Comparison of ENCODE assay signal across 18 mouse cellular contexts in the genomic region with DNA sequence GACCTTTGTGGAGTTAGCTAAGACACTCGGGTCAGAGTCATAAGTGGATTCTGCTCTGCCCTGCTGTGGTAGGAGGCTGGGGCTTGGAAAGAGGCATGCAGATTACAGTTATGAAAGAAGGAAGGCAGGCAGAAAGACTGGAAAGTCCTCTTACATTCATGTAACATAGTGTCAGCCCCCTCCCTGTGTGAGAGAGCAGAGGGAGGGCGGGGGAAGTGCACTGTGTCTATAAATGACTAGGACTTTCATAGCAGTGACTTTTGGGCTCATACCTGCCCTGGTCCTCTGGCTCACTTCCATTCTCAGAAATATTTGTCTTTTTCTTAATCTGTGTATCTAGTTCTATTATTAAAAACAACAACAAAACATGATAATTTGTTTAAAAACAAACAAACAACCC. TPM values are rescaled to one million over a fixed set of nuclear protein-coding genes. Genes with fewer than 3 reads are reported as not detected.
DNase-seq lines count a peak whose midpoint lies in the region; ATAC-seq and TF ChIP-seq lines count a peak whose summit lies in the region.
"Had no signal": no experiment of that assay in that cellular context is flagged by ENCODE, and none has a peak within 500 bp of the region (broad histone marks: within the 10 kb centered on the region; RNA-seq: fewer than 3 reads in every experiment).

No protein-coding gene starts in this region.

- TF ChIP-seq CTCF in liver, adult 2 months (IDR thresholded peaks at IDR 0.05; ENCODE audit: low read depth, low read length): no peak
- no peak for TF ChIP-seq CTCF in liver, embryonic 14.5 days (IDR thresholded peaks at IDR 0.05; ENCODE audit: low read depth)

- 46% methylated on average over 2 of the region's 2 CpGs for whole genome bisulfite sequencing in liver, adult 2 months
- 67% methylated on average over 2 of the region's 2 CpGs for WGBS in embryonic facial prominence, embryonic 15.5 days
- 61% methylated on average over 2 of the region's 2 CpGs for WGBS in liver, embryonic 14.5 days (ENCODE audit: insufficient replicate concordance)

- no peaks in the 10 kb centered on the region for H3K27me3 ChIP-seq in liver, adult 2 months (ENCODE audit: control insufficient read depth, insufficient read depth, low read length)
- H3K27me3 ChIP-seq in embryonic facial prominence, embryonic 15.5 days: no peaks in the 10 kb centered on the region
- H3K27me3 ChIP-seq in liver, embryonic 14.5 days (ENCODE audit: control insufficient read depth, insufficient read depth, low read length): no peaks in the 10 kb centered on the region
- H3K27me3 ChIP-seq: hindbrain, embryonic 12.5 days had no signal

- H3K9me3 ChIP-seq in embryonic facial prominence, embryonic 15.5 days (replicated peaks): no peaks in the 10 kb centered on the region
- no peaks in the 10 kb centered on the region for H3K9me3 ChIP-seq in liver, embryonic 14.5 days (ENCODE audit: control insufficient read depth, low read length)
- H3K9me3 ChIP-seq: hindbrain, embryonic 12.5 days had no signal

- peak overlapping the region; percentile 89 for H3K27ac ChIP-seq in liver, adult 2 months (replicated peaks; ENCODE audit: insufficient read depth, low read depth, low read length)
- H3K27ac ChIP-seq in embryonic facial prominence, embryonic 15.5 days (replicated peaks): 0 out of 2 replicates have a peak overlapping the region, but pooled peaks have one; percentile 1
- no peak overlapping the region for H3K27ac ChIP-seq in liver, embryonic 14.5 days
- H3K27ac ChIP-seq: heart, adult 2 months; hindbrain, embryonic 12.5 days had no signal

- peaks cover 34% of the 10 kb centered on the region for H3K4me1 ChIP-seq in liver, adult 2 months (ENCODE audit: control insufficient read depth, insufficient read depth, low read length)
- H3K4me1 ChIP-seq in embryonic facial prominence, embryonic 15.5 days: 0 out of 2 replicates have a peak, but pooled peaks cover 2% of the 10 kb centered on the region
- H3K4me1 ChIP-seq in liver, embryonic 14.5 days (replicated peaks; ENCODE audit: control insufficient read depth in 2 of 2, insufficient read depth in 2 of 2, low read length in 1 of 2): peaks cover 7 to 15% of the 10 kb centered on the region in 2 experiments
- H3K4me1 ChIP-seq: hindbrain, embryonic 12.5 days had no signal

- no peak overlapping the region for H3K4me2 ChIP-seq in embryonic facial prominence, embryonic 15.5 days (replicated peaks)
- H3K4me2 ChIP-seq in liver, embryonic 14.5 days (ENCODE audit: low read depth): no peak overlapping the region
- H3K4me2 ChIP-seq: hindbrain, embryonic 12.5 days; midbrain, embryonic 11.5 days had no signal

- peaks cover 20% of the 10 kb centered on the region for H3K36me3 ChIP-seq in liver, adult 2 months (ENCODE audit: control insufficient read depth, insufficient read depth, low read length)
- no peaks in the 10 kb centered on the region for H3K36me3 ChIP-seq in embryonic facial prominence, embryonic 15.5 days
- no peaks in the 10 kb centered on the region for H3K36me3 ChIP-seq in liver, embryonic 14.5 days (replicated peaks; ENCODE audit: control insufficient read depth, insufficient read depth, low read depth)

- H3K79me2 ChIP-seq in liver, adult 2 months (ENCODE audit: control insufficient read depth, insufficient read depth, low read length): peaks cover 14% of the 10 kb centered on the region; the same call in 1 of the 2 replicates

- no peak; the same call in 1 of the 2 replicates for ATAC-seq in embryonic facial prominence, embryonic 15.5 days (ENCODE audit: insufficient number of reproducible peaks, low FRiP score, low TSS enrichment, low read depth)
- ATAC-seq in liver, embryonic 14.5 days (ENCODE audit: insufficient read depth): peak; percentile 44; the same call in 1 of the 2 replicates

- TF ChIP-seq EP300 in liver, embryonic 14.5 days (IDR thresholded peaks at IDR 0.05; ENCODE audit: low read depth): no peak

- H3K9ac ChIP-seq in liver, adult 2 months (ENCODE audit: low read depth, low read length): peak overlapping the region; percentile 40
- no peak overlapping the region for H3K9ac ChIP-seq in embryonic facial prominence, embryonic 15.5 days
- H3K9ac ChIP-seq in liver, embryonic 14.5 days (replicated peaks): no peak overlapping the region
- H3K9ac ChIP-seq: hindbrain, embryonic 12.5 days had no signal

- H3K4me3 ChIP-seq in liver, adult 2 months (ENCODE audit: insufficient read depth, low read depth, low read length): no peak overlapping the region
- H3K4me3 ChIP-seq in embryonic facial prominence, embryonic 15.5 days (replicated peaks): no peak overlapping the region
- no peak overlapping the region for H3K4me3 ChIP-seq in liver, embryonic 14.5 days (ENCODE audit: insufficient read depth in 1 of 2, low read depth in 2 of 2, low read length in 2 of 2)
- H3K4me3 ChIP-seq: erythroblast, embryonic 14.5 days; heart, adult 2 months; hindbrain, embryonic 12.5 days; myocyte had no signal

- no peak for TF ChIP-seq POLR2A in liver, adult 2 months (IDR thresholded peaks at IDR 0.05; ENCODE audit: extremely low read depth, insufficient read depth, low read length)

- DNase-seq in liver, adult 2 months (ENCODE audit: extremely low read depth, low read depth, low spot score): no peak
- no peak for DNase-seq in liver
- no peak for DNase-seq in liver, embryonic 14.5 days (ENCODE audit: low read depth in 3 of 3, low spot score in 3 of 3)
- DNase-seq in right cerebral cortex, postnatal 4 days: no peak
- no peak for DNase-seq in cerebellum, adult 8-10 months
- no peak for DNase-seq in gastrocnemius, postnatal 10 days
- DNase-seq: adrenal gland, adult 8-10 months; cerebellum, postnatal 14 days; heart, adult 2 months; kidney, adult 18-20 months; kidney, postnatal 4 days; lung, postnatal 10 days; right cerebral cortex, adult 18-20 months had no signal

RNA-seq across cellular contexts. Expression of gene Elovl6, which starts 33.9 kb away (rescaled TPM):
- 30.5 and 44.3 TPM in 2 replicates for total RNA-seq in liver, adult 2 months (2014; rRNA removed)
- polyA plus RNA-seq in liver, adult 2 months (2012; rRNA removed): 44.6 and 70.5 TPM in 2 replicates
- 34.2 and 34.6 TPM in 2 replicates for polyA plus RNA-seq in embryonic facial prominence, embryonic 15.5 days (2015; fragmentation: Nextera tagmentation; extraction: Ambion mirVana)
- 6.6 and 7.2 TPM in 2 replicates for polyA plus RNA-seq in liver, embryonic 14.5 days (2012; rRNA removed)
- 7.2 and 7.8 TPM in 2 replicates for polyA plus RNA-seq in liver, embryonic 14.5 days (2014; fragmentation: Nextera tagmentation; extraction: Ambion mirVana)
- 1 to 10 TPM; 7.2 to 7.6 TPM for total RNA-seq in gastrocnemius, postnatal 10 days (2021)
